Mouse (Mus musculus) c-Kit-positive CD71-positive TER-119-positive erythroid progenitor cells, embryonic 14.5 days (primary cell): ENCODE data around the gene Pbsn.
A peak's percentile ranks its signal among the peaks of the same experiment; 100 is the strongest.
"Not testable (repeated sequence)": the region's sequence is repeated elsewhere in the genome, so short reads cannot be mapped to it uniquely, and the experiment has no call there.

Experiments
- DNase-seq: peaks from one replicate; pipeline ENCODE4 v3.0.0-alpha.2; 2013; ENCODE audit warnings: low spot score

The Pbsn gene

DNA sequence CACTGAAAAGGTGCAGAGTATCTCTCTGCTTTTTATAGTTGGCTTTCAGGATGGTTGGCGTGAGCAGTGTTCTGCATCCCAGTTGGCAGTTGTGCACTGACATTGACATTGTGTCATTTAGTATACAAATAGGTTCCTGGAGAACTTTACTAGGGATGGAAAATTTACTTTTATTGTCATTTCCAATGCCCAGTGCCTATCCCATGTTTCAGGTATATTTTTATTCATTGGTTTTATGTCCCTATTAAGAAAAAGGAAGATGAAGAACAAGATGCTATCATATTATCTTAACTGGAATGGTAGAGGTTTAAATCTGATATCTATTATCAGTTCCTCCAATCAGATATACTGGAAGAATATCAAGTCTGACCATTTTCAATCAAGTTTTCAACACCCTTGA, at the start of gene Pbsn:
TSS of gene Pbsn (minus strand) at position 101 of the 400 bp plus-strand sequence.
- no peak for DNase-seq

DNA sequence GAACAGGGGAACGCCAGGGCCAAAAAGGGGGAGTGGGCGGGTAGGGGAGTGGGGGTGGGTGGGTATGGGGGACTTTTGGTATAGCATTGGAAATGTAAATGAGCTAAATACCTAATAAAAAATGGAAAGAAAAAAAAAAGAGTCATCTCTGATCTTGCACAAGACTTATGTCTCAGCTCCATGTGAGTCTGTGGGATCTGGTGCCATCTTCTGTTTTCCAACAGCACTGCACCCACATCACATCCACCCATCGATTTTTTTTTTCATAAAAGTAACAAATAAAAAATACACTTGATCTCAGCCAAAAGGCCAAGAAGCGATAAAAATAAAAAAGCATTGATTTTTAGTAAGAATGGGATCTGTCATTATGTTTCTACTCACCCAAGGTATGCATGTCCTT, 26.6 kb upstream of the Pbsn start:
- not testable (repeated sequence) for DNase-seq

DNA sequence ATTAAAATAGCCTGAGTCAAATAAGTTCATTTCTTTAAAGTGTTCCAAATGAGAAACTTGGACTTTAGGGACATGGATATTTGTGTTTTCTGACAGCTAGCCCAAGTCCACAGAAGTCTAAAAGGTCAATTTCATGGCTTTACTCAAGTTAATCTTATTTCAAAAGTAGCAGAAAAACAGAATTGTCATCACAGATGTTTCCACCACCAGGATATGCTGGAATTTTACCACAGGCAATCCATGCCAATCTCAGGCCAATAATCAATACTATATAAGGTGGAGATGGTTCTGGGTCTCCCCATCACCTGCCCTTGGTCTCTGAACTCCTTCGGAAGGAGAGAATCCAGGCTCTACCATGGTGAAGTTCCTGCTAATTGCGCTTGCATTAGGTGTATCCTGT, 11.0 kb upstream of the Pbsn start, which contains the start of gene Gm14744:
TSS of gene Gm14744 (plus strand) at position 301 of the 400 bp plus-strand sequence.
- DNase-seq: not testable (repeated sequence)

DNA sequence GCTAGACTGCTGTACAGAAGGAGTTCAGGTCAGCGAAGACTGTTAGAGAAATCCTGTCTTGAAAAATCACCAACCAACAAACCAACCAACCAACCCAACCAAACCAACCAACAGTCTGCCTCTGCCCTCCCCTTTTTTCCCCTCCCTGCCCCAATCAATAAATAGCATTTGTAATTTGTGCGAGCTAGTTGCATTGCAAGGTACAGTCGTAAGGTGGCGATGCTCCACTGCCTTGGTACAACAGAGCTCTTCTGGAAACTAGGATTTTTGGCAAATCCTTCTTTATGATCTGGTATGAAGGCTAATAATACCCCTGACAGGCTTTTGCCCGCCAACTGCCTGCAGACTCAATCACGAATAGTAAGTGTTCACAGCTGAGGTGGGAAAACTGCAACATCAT, 41.4 kb downstream of the Pbsn start:
- DNase-seq: no peak

DNA sequence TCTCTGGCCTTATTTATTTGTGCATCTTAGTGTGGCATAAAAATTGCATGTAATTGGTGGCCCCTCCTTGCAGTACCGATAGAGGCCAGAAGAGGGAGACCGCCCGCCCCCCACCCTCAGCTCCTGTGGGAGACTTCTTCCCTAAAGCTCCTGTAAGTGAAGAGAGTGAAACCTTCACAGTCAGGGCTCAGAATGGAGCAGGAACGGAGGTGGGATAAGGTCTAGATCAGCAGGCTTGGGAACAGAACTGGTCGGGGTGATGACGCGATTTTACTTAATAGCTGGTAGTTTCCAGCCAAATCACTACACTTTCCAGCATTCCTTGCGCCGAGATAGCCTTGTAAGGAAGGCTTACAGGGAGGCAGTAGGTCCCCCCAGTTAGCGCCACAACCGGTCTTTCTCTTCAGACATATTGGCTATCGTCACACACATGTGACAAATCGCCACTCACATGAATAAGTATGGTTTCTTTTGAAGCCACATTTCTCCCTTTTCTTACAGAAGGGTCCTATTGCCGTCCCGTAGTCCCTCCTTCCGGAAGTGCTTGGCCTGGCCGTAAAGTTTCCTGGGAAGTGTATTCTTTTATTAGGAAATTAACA, 42.7 kb downstream of the Pbsn start:
- no peak for DNase-seq

DNA sequence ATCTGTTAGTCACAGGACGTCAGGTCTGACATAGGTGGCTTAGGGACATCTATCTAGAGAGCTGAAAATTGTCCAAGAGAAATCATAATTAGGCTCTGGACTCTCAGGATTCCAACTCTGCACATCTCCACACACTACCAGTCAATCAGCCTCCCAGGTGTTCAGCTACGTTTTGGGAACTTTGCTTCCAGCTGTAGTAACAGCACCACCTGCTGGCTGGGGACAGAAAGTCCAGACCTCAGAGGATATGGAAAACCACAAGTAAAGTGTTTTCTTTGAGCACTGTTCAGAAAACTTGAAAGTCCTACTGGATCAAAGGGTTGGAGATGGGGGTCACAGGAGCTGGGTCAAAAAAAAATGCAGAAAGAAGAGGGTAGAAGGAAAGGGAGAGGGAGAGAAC, 44.8 kb downstream of the Pbsn start:
- no peak for DNase-seq

DNA sequence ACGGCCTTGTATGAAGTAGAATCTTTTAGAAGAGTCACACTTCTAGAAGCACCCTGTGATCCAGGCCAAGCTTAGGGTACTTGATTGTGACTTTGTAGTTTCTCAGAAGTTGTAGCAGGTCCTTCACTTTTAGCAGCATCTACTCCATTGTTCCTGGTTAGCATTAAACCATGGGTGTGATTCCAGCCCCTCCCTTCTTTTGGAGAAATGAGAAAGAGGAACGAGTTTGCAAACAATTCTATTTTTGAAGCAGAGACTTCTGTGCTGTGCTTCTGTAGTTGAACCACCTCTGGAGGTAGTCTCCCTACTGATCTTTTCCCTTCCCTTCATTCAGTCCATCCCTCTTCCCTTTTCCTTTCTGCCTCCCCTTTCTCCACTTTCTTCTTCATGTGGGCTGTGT, 51.1 kb downstream of the Pbsn start:
- no peak for DNase-seq

DNA sequence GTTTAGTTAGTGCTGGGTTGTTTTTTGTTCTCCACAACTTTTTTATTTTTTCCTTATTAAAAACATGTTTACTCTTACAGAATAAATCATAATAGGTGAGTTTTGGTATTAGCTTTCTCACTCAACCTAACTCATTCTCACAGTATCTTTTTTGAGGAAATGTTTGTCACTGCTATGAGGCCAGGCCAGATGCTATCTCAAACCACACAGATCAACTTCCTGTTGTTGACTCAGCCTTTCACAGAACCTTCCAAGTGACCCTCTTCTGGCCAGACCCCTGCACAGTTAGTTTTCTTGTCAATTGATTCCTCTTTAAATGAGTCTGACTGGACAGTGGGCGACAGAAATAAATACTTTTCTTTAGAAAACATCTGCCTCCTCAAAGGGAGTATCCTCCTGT, 51.9 kb downstream of the Pbsn start:
- no peak for DNase-seq

DNA sequence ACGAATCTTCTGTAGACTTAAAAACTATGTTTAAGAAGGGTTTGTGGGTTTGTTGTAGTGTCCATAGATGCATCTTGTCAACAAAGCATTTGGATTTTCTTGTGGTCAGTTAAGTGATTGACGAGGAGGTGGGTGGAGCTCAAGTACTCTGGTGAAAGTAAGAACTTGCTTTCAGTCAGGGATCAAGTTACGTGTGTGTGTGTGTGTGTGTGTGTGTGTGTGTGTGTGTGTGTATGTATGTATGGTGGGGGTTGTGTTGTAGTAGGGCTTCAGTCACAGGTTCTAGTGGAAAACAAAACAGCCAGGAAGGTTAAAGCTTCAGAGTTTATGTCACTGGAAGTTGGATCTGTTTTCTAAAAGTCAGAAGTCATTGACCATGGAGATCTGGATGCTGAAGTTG, 53.9 kb downstream of the Pbsn start:
- no peak for DNase-seq

DNA sequence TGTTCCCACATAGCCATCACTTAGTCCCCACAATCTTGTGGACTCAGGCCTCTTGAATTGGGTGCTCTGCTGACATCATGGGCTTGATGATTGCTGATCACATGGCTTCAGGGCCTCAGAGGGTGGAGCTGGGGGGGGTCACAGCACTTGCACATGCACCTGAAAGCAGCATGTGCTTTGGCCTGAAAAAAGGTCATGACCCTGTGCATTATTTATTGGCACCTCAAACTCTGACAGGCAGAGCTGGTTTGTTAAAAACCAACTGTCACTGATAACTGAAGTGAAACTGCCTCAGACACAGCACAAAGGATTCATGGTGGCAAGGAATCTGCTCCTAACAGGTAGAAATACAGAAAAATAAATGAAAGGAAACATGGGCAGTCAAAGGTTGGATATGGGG, 55.6 kb downstream of the Pbsn start:
- no peak for DNase-seq

DNA sequence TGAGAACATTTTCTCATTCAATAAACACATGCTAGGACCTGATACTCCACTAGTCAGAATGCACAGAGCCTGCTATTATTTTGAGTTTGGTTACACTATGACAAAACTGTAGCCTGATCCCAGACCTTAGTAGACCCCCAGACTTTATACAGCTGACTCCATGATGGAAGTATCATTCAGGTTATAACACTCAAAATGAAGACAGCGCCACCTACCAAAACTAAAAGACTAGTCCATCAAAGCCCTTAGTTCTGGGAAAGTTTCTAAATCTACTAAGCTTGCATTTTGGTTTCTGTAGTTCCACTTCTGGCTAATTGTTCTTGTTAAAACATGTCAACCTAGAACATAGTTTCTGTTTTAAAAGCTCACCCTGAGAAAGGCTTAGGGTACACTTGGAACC, 56.5 kb downstream of the Pbsn start:
- DNase-seq: no peak

DNA sequence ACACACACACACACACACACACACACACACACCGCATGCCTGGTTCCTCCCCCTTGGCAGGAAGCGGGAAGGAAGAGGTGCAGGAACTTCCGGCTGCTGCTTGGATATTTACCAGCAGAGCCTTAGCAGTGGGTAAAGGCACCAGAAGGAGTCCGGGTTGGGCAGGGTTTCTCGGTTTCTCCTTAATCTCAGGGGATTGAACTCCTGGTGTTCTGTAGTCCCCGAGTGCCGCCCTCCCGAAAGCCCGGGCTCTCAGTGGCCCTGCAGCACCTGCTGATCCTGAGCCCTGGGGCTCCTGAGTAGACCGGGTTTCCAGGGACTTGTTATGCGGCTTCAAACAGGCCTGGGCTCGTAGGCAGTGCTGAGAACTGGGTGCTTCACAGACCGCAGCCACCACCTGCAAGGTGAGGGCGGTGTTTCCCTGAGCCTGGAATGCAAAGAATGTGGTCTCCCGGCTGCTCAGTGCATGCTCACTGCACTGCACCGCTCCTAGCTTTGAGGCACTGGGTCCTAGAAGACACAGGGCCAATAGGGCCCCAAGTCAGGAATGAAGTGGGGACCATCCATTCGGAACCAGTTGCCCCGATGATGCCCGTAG, 57.1 kb downstream of the Pbsn start, which contains the start of gene Prkx:
TSS of gene Prkx (minus strand) at position 41 of the 598 bp plus-strand sequence.
- DNase-seq: no peak

DNA sequence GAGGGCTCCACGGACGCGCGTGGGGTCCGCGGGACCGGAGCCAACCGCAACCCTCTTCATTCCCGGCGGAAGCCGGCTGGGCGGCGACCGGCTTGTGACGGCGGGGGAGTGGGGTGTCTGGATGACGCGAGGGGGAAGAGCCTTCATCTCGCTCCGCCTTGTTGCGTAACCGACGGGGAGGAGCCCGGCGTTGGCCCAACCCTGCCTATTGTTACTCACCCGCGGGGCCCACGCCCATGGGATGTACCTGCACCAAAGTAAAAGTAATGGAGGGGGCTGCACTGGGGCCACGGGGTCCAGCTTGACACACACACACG, 57.6 kb downstream of the Pbsn start:
- peak; percentile 68 for DNase-seq

DNA sequence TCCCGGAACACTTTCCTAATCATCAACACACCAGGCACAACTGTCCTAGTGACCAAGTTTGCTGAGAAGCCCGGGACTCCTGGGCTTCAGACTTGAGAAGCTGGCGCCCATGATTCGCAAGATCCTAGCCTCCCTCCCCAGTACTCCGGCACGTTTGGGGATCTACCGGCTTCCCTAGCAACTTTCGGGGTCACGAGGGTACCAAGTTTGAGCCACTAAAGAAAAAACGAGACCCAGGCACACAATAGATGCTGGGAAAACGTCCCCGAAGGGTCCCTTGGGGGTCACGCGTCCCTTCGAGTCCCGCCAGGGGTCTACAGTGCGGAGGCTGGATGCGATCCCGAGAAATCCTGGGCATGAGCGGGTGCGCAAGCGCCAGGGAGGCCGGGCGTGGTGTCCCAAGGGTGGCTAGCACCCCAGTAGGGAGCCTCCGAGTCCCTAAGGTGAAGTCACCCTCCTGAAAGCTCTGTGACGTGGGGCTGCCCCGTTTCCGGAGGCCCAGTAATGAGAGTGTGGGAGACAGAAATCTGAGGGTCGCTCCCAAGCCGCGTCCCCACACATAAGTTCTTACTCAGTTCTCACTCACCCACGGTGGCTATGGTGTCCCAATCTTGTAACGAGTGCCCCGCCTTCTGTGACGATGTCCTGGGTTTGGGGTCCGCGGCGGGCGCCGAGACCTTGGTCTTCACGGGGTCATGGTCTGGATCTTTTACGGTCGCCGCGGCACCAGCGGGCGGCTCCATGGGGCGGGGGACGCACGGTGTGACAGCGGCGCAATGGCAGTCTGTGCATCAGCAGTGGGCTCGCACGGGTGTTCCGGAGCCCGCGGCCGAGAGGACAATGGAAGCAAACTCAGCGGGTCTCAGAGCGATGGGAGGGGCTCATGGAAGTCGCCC, 58.2 kb downstream of the Pbsn start:
- no peak for DNase-seq

DNA sequence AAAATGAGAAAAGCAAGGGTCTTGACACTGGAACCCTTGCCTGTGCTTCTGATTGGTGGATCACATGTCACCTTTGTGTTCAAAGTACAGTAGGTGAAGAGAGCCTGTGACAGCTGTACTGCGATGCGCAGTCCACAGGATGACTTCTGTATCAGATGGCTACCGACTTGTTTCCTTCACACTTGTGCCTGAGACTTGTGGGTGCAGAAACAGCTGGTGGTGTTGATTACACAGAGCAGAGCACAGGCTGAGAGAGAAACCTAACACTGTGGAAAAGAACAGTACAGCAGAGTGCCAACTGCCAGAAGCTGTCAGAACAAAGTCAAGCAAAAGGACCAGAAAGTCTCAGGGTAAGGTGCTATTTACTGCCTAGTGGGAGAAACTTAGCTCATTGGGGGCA, 64.7 kb downstream of the Pbsn start:
- DNase-seq: no peak
